Mouse (Mus musculus) Muller cell, postnatal 12 days (primary cell): ENCODE measurements around the gene Prrg3.
"Not testable (repeated sequence)": the region's sequence is repeated elsewhere in the genome, so short reads cannot be mapped to it uniquely, and the experiment has no call there.

Experiments
- DNase-seq: peaks from one replicate; pipeline ENCODE4 v3.0.0-alpha.2; 2015; ENCODE audit errors: inconsistent ontology term

Prrg3 gene

DNA sequence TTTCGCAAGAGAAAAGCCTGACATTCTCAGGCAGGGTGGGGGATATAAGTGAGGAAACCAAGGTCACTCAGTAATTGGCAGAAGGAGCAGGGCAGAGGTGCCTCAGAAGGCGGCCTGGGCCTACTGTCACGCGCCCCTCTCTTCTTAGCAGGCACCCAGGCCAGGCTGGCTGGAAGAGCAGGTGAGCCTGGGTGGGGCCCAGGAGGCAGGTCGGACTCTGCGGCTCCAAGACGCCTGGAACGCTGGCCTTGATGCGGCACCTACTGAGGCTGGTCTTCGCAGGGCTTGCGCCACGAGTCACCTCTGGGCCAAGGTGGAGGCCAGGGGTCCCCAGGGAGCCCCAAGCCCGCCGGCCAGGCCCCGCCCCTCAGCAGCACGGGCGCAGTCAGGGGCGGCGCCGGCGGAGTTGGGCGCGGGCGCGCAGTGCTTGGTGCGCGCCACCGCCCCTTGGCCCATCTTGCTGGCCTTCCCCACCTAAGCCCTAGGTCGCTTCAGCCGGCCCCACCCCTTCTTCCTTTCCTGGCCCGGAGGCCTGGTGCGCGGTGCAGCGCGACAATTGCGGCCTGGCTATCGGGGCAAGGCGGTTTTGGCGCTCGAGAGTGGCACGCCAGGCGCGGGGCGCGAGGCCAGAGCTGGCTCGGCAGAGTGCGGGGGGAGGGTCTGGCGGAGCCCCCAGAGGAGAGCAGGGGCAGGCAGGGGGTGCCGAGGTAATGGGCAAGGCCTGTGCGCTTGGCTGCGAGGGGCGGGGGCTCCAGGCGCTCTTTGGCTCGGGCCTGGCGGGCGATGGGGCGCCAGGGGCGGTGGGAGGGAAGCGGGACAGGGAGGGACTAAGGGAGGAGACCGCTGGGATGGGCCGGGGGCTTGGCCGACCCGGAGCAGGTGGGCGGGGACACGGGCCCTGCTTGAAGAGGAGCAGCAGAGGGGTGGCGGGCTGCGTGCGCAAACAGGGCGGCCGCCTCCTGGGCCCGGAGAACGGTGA, at the start of gene Prrg3:
Gene Prrg3, plus strand, starts transcription at position 552 of the 979 bp plus-strand sequence.
- DNase-seq: peak; percentile 67

- DNase-seq: no peak
These were observed 15.8 kb upstream of the Prrg3 start for GRCm38 (mm10) chrX:71946631-71947030.

DNA sequence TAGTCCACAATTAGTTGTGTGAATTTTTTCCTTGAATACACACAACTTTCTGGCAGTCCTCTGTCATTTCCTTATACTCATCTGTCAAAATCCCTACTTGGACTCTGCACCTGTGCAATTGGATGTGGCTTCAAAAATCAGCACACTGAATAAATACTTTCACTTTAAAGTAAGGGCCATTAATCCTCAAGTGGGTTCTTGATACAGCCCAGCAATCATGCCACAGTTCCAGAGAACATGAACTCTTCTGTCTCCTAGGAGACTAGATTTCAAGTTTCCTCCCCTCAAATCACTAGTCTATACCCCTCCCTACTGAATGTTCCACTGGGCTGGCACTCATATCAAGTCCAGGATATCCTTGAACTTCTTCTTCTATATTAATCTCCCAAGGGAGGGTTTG, 4.1 kb upstream of the Prrg3 start:
- DNase-seq: no peak

DNA sequence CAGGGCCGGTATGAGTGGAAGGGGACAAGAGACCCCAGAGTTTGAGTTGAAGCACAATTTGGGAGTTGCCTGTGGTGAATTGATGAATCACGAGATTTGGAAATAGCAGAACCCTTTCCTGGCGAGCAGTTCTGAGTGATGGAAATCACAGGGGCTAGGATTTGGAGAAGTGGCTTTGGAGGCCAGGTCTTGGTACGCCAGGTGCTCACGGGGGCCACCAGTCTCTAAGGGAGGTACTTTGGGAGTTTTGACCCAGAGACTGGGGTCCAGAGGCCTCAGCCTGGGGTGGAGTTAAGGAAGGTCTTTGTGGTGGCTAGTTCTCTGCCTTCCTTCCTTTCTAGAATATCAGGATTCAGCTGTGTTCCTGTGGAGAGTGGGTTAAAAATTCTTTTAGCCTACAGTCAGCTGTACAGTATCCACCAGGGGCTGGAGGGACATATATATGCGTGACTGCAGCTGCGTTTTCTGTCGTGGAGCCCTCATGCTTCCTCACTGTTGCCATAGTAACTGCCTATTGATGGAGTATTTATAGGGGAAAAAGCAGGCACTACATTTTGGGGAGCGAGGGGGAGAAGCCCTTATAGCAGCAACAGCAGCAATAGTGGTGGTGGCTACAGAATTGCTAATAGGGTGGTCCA, 970 bp downstream of the Prrg3 start:
- DNase-seq: no peak

GRCm38 (mm10) chrX:71968216-71968615, 5.8 kb downstream of the Prrg3 start:
- no peak for DNase-seq

DNA sequence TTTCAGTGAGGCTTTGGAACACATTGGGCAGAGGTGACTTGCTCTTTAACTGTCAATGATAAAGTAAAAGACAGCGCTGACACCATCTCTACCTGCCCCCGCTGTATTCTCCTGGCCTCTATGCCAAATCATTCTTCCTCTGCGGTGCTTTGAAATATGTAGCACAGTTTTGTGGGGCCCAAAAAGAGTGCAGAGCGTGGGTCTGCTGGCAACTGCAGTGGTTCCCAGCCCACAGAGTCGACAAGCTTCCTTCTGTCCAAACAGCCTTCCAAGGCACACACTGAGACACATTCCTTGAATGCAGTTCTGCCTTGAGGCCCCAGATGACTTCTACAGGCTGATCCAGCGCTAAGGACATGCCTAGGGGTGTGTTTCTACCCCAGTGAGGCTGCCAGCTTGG, 6.4 kb downstream of the Prrg3 start:
- no peak for DNase-seq

- no peak for DNase-seq
These were observed 8.9 kb downstream of the Prrg3 start for GRCm38 (mm10) chrX:71971325-71971724.

- DNase-seq: no peak
These were observed 10.3 kb downstream of the Prrg3 start, which contains the start of gene Fate1 for GRCm38 (mm10) chrX:71972686-71973085. Gene Fate1, plus strand, starts transcription at chrX:71972986.

DNA sequence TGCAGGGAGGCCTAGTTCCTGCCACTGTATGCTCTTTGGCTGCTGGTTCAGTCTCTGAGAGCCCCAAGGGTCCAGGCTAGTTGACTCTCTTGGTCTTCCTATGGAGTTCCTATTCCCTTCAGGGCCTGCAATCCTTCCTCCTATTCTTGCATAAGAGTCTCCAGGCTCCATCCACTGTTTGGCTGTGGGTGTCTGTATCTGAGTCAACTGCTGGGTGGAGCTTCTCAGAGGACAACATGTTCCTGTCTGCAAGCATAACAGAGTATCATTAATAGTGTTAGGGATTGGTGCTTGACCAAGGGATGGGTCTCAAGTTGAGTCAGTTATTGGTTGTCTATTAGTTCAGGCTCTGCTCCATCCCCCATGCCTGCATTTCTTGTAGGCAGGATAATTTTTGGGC, 15.3 kb downstream of the Prrg3 start:
- not testable (repeated sequence) for DNase-seq

GRCm38 (mm10) chrX:71980443-71980842, 18.0 kb downstream of the Prrg3 start:
- no peak for DNase-seq

- DNase-seq: no peak
These were observed 18.9 kb downstream of the Prrg3 start for GRCm38 (mm10) chrX:71981322-71981721.

DNA sequence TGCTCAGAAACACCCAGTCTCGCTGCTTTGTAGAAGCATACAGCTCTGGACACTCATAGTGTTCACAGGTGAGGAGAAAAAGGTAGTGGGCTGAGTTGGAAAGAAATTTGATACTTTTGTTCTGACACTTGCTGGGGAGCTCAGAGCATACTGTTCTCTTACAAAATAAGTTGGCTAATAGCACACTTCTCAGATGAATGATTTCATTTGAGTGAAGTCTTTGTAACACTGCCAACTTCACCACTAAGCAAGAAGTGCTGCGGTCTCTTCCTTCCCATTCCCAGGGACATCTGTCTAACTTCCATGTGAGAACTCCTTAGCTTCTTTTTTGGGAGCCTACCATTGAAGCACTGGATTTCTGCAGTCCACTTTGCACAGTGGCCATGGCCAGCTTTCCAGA, 20.8 kb downstream of the Prrg3 start:
- no peak for DNase-seq

DNA sequence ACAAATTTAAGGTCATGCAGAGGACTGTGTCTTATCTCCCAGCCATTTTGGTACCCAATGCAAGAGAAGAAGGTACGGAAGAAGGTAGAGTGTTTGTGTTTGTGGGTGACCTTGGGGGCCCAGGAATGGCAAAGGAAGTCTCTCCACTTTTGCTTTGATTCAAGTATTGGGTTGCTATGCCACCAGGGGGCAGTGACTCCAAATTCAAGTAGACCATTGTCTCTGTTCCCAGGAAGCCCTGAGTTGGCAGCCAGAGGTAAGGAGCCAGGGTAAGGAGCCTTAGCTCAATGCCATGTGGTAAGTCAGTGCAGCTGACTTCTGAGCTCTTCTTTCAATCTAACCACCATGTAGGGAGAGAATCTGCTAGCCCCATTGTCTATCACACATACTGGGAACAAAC, 21.4 kb downstream of the Prrg3 start:
- no peak for DNase-seq

- no peak for DNase-seq
These were observed 29.1 kb downstream of the Prrg3 start, which contains the start of gene Cnga2 for GRCm38 (mm10) chrX:71991549-71991948. Gene Cnga2, plus strand, starts transcription at chrX:71991849.

DNA sequence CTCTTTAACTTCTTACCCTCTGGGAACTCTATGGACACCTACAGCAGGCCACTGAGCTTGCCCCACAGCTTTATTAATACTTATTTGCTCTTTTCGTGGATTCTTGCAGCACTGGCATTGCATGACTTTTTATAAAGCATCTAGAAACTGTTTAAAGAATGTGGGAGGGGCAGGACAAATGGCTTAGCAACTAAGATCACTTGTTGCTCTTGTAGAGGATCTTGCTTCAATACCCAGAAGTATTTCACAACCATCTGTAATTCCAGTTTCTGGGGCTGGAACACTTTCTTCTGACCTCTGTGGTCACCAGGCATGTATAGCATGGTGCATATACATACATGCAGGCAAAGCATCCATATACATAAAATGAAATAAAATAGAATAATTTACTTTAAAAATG, 33.5 kb downstream of the Prrg3 start:
- DNase-seq: no peak

DNA sequence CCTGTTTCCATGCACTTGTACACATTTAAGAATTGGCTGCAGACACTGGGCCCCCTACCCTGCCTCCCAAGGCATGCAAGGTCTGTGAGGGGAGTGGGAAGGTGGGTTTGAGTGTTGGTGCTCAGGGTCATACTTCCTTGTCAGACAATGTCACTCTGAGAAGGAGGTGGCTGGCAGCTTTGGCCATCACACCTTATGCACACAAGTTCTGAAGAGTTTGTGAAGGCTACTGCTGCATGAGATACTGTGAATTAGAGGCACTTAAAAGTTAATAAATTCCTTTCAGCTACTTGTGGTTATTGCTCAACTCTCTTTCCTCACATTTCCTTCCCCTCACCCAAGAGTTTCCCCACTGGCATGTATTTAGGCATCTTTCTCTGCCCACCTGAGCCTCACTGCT, 47.5 kb downstream of the Prrg3 start:
- no peak for DNase-seq

DNA sequence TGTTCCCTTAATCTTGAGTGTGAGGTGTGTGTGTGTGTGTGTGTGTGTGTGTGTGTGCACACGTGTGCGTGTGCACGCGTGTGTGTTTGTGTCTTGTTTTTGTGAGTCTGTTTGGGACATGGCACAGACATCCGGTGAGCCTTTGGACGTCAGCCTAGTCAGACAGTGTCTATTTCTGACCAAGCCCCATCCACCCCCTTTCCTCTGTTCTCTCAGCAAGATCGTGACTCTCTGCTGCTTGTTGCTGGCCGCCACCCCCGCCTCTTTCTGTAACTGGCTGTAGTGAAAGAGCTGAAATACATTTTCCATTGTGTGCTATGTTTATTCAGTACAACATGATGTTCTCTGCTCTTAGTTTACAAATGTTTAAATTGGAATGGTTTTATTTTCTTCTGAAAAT, 49.8 kb downstream of the Prrg3 start:
- peak; percentile 26 for DNase-seq

DNA sequence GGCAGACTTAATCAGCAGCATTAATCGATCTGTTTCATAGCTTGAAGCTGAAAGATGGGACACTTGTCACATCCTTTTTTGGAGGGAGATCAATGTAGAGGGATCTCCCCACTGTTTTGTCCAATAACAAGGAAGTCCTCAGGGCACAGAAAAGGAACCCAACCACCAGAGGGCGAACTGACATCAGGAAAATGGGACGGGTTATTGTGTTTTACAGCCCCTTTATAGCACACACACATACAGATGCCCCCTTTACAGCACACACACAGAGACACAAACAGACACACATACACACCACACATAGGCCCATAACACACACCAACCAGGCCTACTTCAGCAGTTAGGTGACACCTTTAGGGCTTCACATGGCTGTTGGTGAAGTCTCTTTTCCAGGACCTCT, 50.4 kb downstream of the Prrg3 start:
- DNase-seq: peak; percentile 7

GRCm38 (mm10) chrX:72022241-72022640, 59.8 kb downstream of the Prrg3 start:
- no peak for DNase-seq
